Mouse (Mus musculus): ENCODE measurements around the gene Rnf4. TPM values are rescaled to one million over a fixed set of nuclear protein-coding genes. Genes with fewer than 3 reads are reported as not detected.

Gene Rnf4
- 100 to 1,000 TPM in 1 of 2 experiments, 10 to 100 TPM in 1; 88.6 to 107 TPM for total RNA-seq (2021)
- polyA plus RNA-seq (2012; rRNA removed): 25.7 and 29.2 TPM in 2 replicates
- long read RNA-seq, full-length matches to known transcripts: 3 of 3 reads
- long read RNA-seq, partial matches to known transcripts: 0 of 3 reads
- long read RNA-seq, other reads (novel, unspliced or antisense): 0 of 3 reads

GRCm38 (mm10) chr5:34336097-34336774, at the start of gene Rnf4:
Gene Rnf4 (plus strand): TSS chr5:34336289.
- peak; percentile 97 for DNase-seq

- no peak for DNase-seq
These were observed 49.6 kb upstream of the Rnf4 start for GRCm38 (mm10) chr5:34286516-34286915.

- peak; percentile 11 for DNase-seq
These were observed 48.9 kb upstream of the Rnf4 start for GRCm38 (mm10) chr5:34287001-34287837.

- no peak for DNase-seq
These were observed 48.3 kb upstream of the Rnf4 start for GRCm38 (mm10) chr5:34287838-34288145.

- DNase-seq: peak; percentile 78
These were observed 47.9 kb upstream of the Rnf4 start, which contains the start of the genes Zfyve28 and Cfap99 for GRCm38 (mm10) chr5:34288154-34288716. Gene Zfyve28 (minus strand): TSS chr5:34288449. Gene Cfap99 (plus strand): TSS chr5:34288600.

GRCm38 (mm10) chr5:34289286-34289685, 46.8 kb upstream of the Rnf4 start:
- DNase-seq: no peak

GRCm38 (mm10) chr5:34293363-34293762, 42.7 kb upstream of the Rnf4 start:
- no peak for DNase-seq

- no peak for DNase-seq
These were observed 41.4 kb upstream of the Rnf4 start for GRCm38 (mm10) chr5:34294696-34295095.

GRCm38 (mm10) chr5:34295141-34295540, 40.9 kb upstream of the Rnf4 start:
- DNase-seq: peak; percentile 67

GRCm38 (mm10) chr5:34298061-34298460, 38.0 kb upstream of the Rnf4 start:
- DNase-seq: no peak

GRCm38 (mm10) chr5:34298937-34299535, 37.1 kb upstream of the Rnf4 start:
- DNase-seq: peak; percentile 21

- no peak for DNase-seq
These were observed 33.7 kb upstream of the Rnf4 start for GRCm38 (mm10) chr5:34302377-34302776.

GRCm38 (mm10) chr5:34309016-34309415, 27.1 kb upstream of the Rnf4 start:
- no peak for DNase-seq

- DNase-seq: no peak
These were observed 16.5 kb upstream of the Rnf4 start for GRCm38 (mm10) chr5:34319491-34320034.

GRCm38 (mm10) chr5:34321236-34321635, 14.9 kb upstream of the Rnf4 start:
- no peak for DNase-seq

GRCm38 (mm10) chr5:34325286-34325685, 10.8 kb upstream of the Rnf4 start:
- DNase-seq: no peak

- no peak for DNase-seq
These were observed 9.8 kb upstream of the Rnf4 start for GRCm38 (mm10) chr5:34326249-34326691.

- peak; percentile 30 for DNase-seq
These were observed 9.1 kb upstream of the Rnf4 start for GRCm38 (mm10) chr5:34326875-34327576.

GRCm38 (mm10) chr5:34330136-34330535, 6.0 kb upstream of the Rnf4 start:
- no peak for DNase-seq

GRCm38 (mm10) chr5:34334081-34334480, 2.0 kb upstream of the Rnf4 start:
- no peak for DNase-seq

GRCm38 (mm10) chr5:34335539-34336096, 471 bp upstream of the Rnf4 start:
- no peak for DNase-seq
